Mouse (Mus musculus) hindbrain, embryonic 12.5 days (tissue): ENCODE data around the gene Fzd10. TPM values are rescaled to one million over a fixed set of nuclear protein-coding genes. Genes with fewer than 3 reads are reported as not detected.
A peak's percentile ranks its signal among the peaks of the same experiment; 100 is the strongest.

Source experiments
- ATAC-seq: fragments of 200-750 bp; cut with Nextera tagmentation; 2 replicates; pipeline ENCODE4 v1.8.0; 2017; ENCODE audit warnings: moderate TSS enrichment; ENCODE audit not compliant: low FRiP score
- H3K27ac ChIP-seq: fragments of 300-500 bp; sonication (generic); 2 replicates; pipeline ENCODE4 v1.5.1; 2016; ENCODE audit warnings: mild to moderate bottlenecking
- H3K27me3 ChIP-seq: fragments of 300-500 bp; sonication (generic); 2 replicates; pipeline ENCODE4 v1.6.1; 2016; ENCODE audit warnings: mild to moderate bottlenecking
- H3K36me3 ChIP-seq: fragments of 300-500 bp; sonication (generic); 2 replicates; pipeline ENCODE4 v1.6.1; 2016; ENCODE audit warnings: mild to moderate bottlenecking
- H3K4me1 ChIP-seq: fragments of 300-500 bp; sonication (generic); 2 replicates; pipeline ENCODE4 v1.6.1; 2016
- H3K4me2 ChIP-seq: fragments of 300-500 bp; sonication (generic); replicated peaks from 2 replicates; pipeline ENCODE4 v1.6.1; 2016; ENCODE audit warnings: mild to moderate bottlenecking
- H3K4me3 ChIP-seq: fragments of 300-500 bp; sonication (generic); 2 replicates; pipeline ENCODE4 v1.5.1; 2016; ENCODE audit warnings: mild to moderate bottlenecking
- H3K9ac ChIP-seq: fragments of 300-500 bp; sonication (generic); 2 replicates; pipeline ENCODE4 v1.6.1; 2016; ENCODE audit warnings: mild to moderate bottlenecking, moderate library complexity
- H3K9me3 ChIP-seq: fragments of 300-500 bp; sonication (generic); replicated peaks from 2 replicates; pipeline ENCODE4 v1.6.1; 2016; ENCODE audit warnings: mild to moderate bottlenecking
- WGBS: fragments of 180-500 bp; shearing (Covaris S2); methylation state at CpG from one replicate; pipeline ENCODE4 v1.1.7; 2016; 5-methylcytosine and 5-hydroxymethylcytosine counted together
- polyA plus RNA-seq: library from polyadenylated mRNA; unstranded; fragments of >200 nt; fragmentation: Nextera tagmentation; extraction: Ambion mirVana; gene quantifications from 2 replicates; pipeline ENCODE4 v1.2.1, GENCODE M21; 2016

Fzd10 gene
- polyA plus RNA-seq, 1 experiment from 2014 or later: 16.5 TPM

DNA sequence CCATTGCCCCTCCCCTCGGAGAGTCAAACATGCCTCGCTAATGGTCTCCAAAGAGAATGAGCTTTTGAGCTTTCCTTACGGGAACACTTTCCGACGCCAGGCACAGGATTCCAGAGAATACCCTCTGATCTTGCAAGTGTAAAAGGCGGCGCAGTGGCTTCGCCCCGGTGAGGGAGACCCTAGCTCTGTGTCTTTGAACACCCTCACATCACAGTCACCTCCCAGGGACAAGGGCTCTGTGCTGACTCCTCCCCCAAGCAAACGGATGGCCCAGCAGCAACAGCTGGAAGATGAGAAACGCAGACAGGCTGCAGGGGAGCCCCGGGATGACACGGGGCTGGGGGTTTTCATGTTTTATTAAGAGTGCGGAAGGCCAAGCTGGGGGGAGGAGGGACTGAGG, 6.0 kb downstream of the Fzd10 start:
- H3K4me1 ChIP-seq: peaks cover 46% of the 10 kb centered on the region
- H3K9ac ChIP-seq: no peak overlapping the region
- no peak overlapping the region for H3K4me3 ChIP-seq
- no peaks in the 10 kb centered on the region for H3K9me3 ChIP-seq
- no peaks in the 10 kb centered on the region for H3K36me3 ChIP-seq
- 0 out of 2 replicates have a peak, but pooled peaks have one; percentile 11 for ATAC-seq
- no peak overlapping the region for H3K27ac ChIP-seq
- 6% methylated on average over 14 of the region's 14 CpGs for WGBS
- H3K27me3 ChIP-seq: peaks cover 13% of the 10 kb centered on the region
- peak overlapping the region; percentile 36 for H3K4me2 ChIP-seq

- Histone ChIP-seq H3K36me3 (no peaks in the 10 kb centered on the region), H3K27ac (no peak overlapping the region), H3K27me3 (peaks cover 3% of the 10 kb centered on the region; the same call in 1 of the 2 replicates), H3K4me3 (no peak overlapping the region), H3K9me3 (no peaks in the 10 kb centered on the region), H3K9ac (no peak overlapping the region), H3K4me1 (peaks cover 25% of the 10 kb centered on the region), H3K4me2 (no peak overlapping the region)
- ATAC-seq: no peak
- 92% methylated on average over 7 of the region's 7 CpGs for WGBS
Observed at GRCm38 (mm10) chr5:128609091-128609490, 8.4 kb downstream of the Fzd10 start.

GRCm38 (mm10) chr5:128617621-128618020, 17.0 kb downstream of the Fzd10 start:
- no peak for ATAC-seq
- H3K4me3 ChIP-seq: no peak overlapping the region
- no peak overlapping the region for H3K27ac ChIP-seq
- WGBS: 11% methylated on average over 9 of the region's 9 CpGs
- H3K27me3 ChIP-seq: peaks cover 13% of the 10 kb centered on the region
- peak overlapping the region; percentile 34 for H3K4me2 ChIP-seq
- H3K9me3 ChIP-seq: no peaks in the 10 kb centered on the region
- H3K36me3 ChIP-seq: no peaks in the 10 kb centered on the region
- no peak overlapping the region for H3K9ac ChIP-seq
- H3K4me1 ChIP-seq: peaks cover 27% of the 10 kb centered on the region

GRCm38 (mm10) chr5:128619987-128620386, 19.3 kb downstream of the Fzd10 start:
- 28% methylated on average over 8 of the region's 8 CpGs for whole genome bisulfite sequencing
- Histone ChIP-seq H3K36me3 (no peaks in the 10 kb centered on the region), H3K4me1 (peaks cover 27% of the 10 kb centered on the region), H3K9ac (no peak overlapping the region), H3K27me3 (peaks cover 13% of the 10 kb centered on the region), H3K27ac (no peak overlapping the region), H3K9me3 (no peaks in the 10 kb centered on the region), H3K4me3 (no peak overlapping the region), H3K4me2 (no peak overlapping the region)
- no peak for ATAC-seq

- H3K4me2 ChIP-seq: no peak overlapping the region
- no peaks in the 10 kb centered on the region for H3K9me3 ChIP-seq
- WGBS: 5% methylated on average over 9 of the region's 9 CpGs
- peaks cover 27% of the 10 kb centered on the region for H3K4me1 ChIP-seq
- peaks cover 13% of the 10 kb centered on the region for H3K27me3 ChIP-seq
- ATAC-seq: no peak
- no peaks in the 10 kb centered on the region for H3K36me3 ChIP-seq
- no peak overlapping the region for H3K9ac ChIP-seq
- no peak overlapping the region for H3K4me3 ChIP-seq
- H3K27ac ChIP-seq: no peak overlapping the region
Observed at GRCm38 (mm10) chr5:128620408-128620807, 19.8 kb downstream of the Fzd10 start.

- H3K4me2 ChIP-seq: no peak overlapping the region
- ATAC-seq: no peak
- no peak overlapping the region for H3K9ac ChIP-seq
- no peak overlapping the region for H3K27ac ChIP-seq
- no peaks in the 10 kb centered on the region for H3K9me3 ChIP-seq
- H3K27me3 ChIP-seq: no peaks in the 10 kb centered on the region
- no peaks in the 10 kb centered on the region for H3K36me3 ChIP-seq
- H3K4me3 ChIP-seq: no peak overlapping the region
- WGBS: 44% methylated on average over 5 of the region's 5 CpGs
- peaks cover 3% of the 10 kb centered on the region; the same call in 1 of the 2 replicates for H3K4me1 ChIP-seq
Observed at GRCm38 (mm10) chr5:128627763-128628162, 27.1 kb downstream of the Fzd10 start.

- Histone ChIP-seq H3K27ac (no peak overlapping the region), H3K9ac (no peak overlapping the region), H3K27me3 (no peaks in the 10 kb centered on the region), H3K9me3 (no peaks in the 10 kb centered on the region), H3K4me3 (no peak overlapping the region), H3K4me2 (no peak overlapping the region), H3K36me3 (no peaks in the 10 kb centered on the region), H3K4me1 (0 out of 2 replicates have a peak, but pooled peaks cover 3% of the 10 kb centered on the region)
- no peak for ATAC-seq
- 87% methylated on average over 9 of the region's 9 CpGs for WGBS
Observed at GRCm38 (mm10) chr5:128636648-128637047, 36.0 kb downstream of the Fzd10 start.

DNA sequence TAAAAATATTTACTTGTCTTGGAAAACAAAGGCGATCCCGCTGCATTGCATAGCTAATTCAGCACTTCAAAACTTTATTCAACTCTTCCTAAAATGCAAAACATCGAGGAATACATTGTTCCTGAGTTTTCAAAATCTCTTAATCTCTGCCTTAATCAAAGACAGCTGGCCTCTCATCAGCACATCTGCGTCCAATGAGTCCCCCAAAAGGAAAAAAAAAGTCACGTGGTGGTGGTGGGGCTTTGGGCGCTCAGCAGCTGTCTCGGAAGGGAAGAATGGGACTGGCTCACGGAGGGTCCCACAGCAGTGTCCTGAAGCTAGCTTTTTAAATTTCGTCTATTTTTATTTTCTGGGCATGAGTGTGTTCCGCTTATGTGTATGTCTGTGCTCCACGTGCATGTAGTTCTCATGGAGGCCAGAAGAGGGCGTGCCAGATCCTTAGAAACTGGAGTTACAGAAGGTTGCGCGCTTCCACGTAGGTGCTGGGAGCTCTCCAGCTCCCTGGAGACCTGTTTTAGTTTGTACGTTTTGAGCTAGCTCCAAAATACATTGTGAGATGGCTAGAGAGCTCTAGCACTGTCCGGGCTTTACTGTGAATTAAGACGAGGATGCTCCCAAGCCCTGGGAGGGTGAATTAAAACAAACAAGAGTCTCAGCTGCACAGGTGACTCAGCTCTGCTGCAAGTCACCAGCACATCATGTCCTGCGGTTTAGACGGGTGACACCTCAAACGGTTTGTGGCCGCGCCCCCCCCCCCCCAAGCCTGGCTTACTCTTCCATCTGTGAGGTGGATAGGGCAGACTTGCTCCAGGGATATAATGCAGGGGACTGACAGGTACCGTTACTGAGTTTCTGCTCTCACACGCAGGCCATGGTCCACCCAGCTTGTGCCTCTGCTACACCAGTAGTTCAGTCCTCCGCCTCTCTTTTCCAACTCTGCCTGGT, 36.7 kb downstream of the Fzd10 start:
- H3K4me2 ChIP-seq: no peak overlapping the region
- H3K4me3 ChIP-seq: no peak overlapping the region
- H3K36me3 ChIP-seq: no peaks in the 10 kb centered on the region
- H3K4me1 ChIP-seq: 0 out of 2 replicates have a peak, but pooled peaks cover 3% of the 10 kb centered on the region
- no peak overlapping the region for H3K9ac ChIP-seq
- no peaks in the 10 kb centered on the region for H3K27me3 ChIP-seq
- no peaks in the 10 kb centered on the region for H3K9me3 ChIP-seq
- WGBS: 82% methylated on average over 26 of the region's 26 CpGs
- no peak for ATAC-seq
- no peak overlapping the region for H3K27ac ChIP-seq

DNA sequence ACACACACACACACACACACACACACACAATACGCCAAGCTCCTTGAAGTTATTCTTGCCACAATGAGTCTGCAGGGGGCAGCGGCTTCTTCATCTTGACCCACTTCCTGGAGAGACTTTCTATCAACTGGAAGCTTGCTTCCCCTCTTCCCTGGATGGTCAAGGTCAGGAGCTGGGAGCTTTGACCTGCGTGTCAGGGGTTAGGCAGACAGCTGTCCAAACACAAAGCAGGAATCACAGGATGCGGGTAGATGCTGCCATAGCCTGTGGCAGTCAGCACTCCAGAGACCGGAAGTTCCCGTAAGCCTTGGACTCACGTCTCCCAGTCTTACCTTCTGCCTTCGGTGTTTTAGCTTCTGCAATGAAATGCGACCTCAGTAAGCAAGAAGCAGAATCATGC, 38.1 kb downstream of the Fzd10 start:
- ATAC-seq: no peak
- Histone ChIP-seq H3K27ac (no peak overlapping the region), H3K4me3 (no peak overlapping the region), H3K9ac (no peak overlapping the region), H3K4me2 (no peak overlapping the region), H3K9me3 (no peaks in the 10 kb centered on the region), H3K36me3 (no peaks in the 10 kb centered on the region), H3K4me1 (0 out of 2 replicates have a peak, but pooled peaks cover 3% of the 10 kb centered on the region), H3K27me3 (no peaks in the 10 kb centered on the region)
- WGBS: 53% methylated on average over 9 of the region's 9 CpGs

DNA sequence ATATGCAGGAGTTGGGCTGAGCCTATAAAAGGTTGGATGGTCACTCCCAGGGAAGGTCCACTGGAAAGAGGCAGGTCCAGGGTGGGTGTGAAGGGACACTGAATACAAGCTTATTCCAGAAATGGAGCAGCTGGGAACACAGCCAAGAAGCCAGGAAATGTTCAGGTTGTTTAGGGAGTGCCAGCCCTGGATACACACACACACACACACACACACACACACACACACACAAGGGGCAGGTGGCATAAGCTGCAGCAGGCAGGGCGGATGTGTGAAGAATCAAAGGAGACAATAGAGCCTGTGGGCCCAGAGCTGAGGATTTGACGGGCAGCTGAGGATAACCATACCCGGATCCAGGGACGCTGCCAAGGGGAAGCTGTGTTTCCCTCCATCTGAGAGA, 42.4 kb downstream of the Fzd10 start:
- no peak overlapping the region for H3K27ac ChIP-seq
- no peak overlapping the region for H3K4me2 ChIP-seq
- peaks cover 3% of the 10 kb centered on the region; the same call in 1 of the 2 replicates for H3K4me1 ChIP-seq
- no peak for ATAC-seq
- 83% methylated on average over 4 of the region's 4 CpGs for WGBS
- no peaks in the 10 kb centered on the region for H3K27me3 ChIP-seq
- no peak overlapping the region for H3K9ac ChIP-seq
- no peaks in the 10 kb centered on the region for H3K9me3 ChIP-seq
- no peak overlapping the region for H3K4me3 ChIP-seq
- no peaks in the 10 kb centered on the region for H3K36me3 ChIP-seq

- Histone ChIP-seq H3K27ac (no peak overlapping the region), H3K9ac (no peak overlapping the region), H3K4me1 (no peaks in the 10 kb centered on the region; the same call in 1 of the 2 replicates), H3K9me3 (no peaks in the 10 kb centered on the region), H3K27me3 (no peaks in the 10 kb centered on the region), H3K4me3 (no peak overlapping the region), H3K4me2 (no peak overlapping the region), H3K36me3 (no peaks in the 10 kb centered on the region)
- no peak for ATAC-seq
- WGBS: 68% methylated on average over 8 of the region's 8 CpGs
Observed at GRCm38 (mm10) chr5:128645720-128646119, 45.1 kb downstream of the Fzd10 start.

- Histone ChIP-seq H3K4me1 (no peaks in the 10 kb centered on the region; the same call in 1 of the 2 replicates), H3K9ac (no peak overlapping the region), H3K4me2 (no peak overlapping the region), H3K9me3 (no peaks in the 10 kb centered on the region), H3K4me3 (no peak overlapping the region), H3K36me3 (no peaks in the 10 kb centered on the region), H3K27ac (no peak overlapping the region), H3K27me3 (no peaks in the 10 kb centered on the region)
- ATAC-seq: no peak
- WGBS: 80% methylated on average over 5 of the region's 5 CpGs
Observed at GRCm38 (mm10) chr5:128646286-128646685, 45.6 kb downstream of the Fzd10 start.
